Mouse (Mus musculus) kidney, embryonic 14.5 days (tissue): ENCODE data around the gene Rps27a. TPM values are rescaled to one million over a fixed set of nuclear protein-coding genes. Genes with fewer than 3 reads are reported as not detected.
A peak's percentile ranks its signal among the peaks of the same experiment; 100 is the strongest.

Source experiments
- ATAC-seq: fragments of 200-750 bp; cut with Nextera tagmentation; 2 replicates; pipeline ENCODE4 v1.8.0; 2017; ENCODE audit warnings: moderate number of reproducible peaks, mild to moderate bottlenecking, moderate TSS enrichment, moderate library complexity; ENCODE audit not compliant: low FRiP score, low TSS enrichment
- H3K27ac ChIP-seq: fragments of 300-500 bp; sonication (generic); 2 replicates; pipeline ENCODE4 v1.5.1; 2014; ENCODE audit warnings: low read depth, mild to moderate bottlenecking, low read length, moderate library complexity, mixed read lengths
- H3K27me3 ChIP-seq: fragments of 300-500 bp; sonication (generic); 2 replicates; pipeline ENCODE4 v1.6.1; 2014; ENCODE audit warnings: mild to moderate bottlenecking, low read length; ENCODE audit not compliant: control insufficient read depth, insufficient read depth
- H3K36me3 ChIP-seq: fragments of 300-500 bp; sonication (generic); 2 replicates; pipeline ENCODE4 v1.6.1; 2014; ENCODE audit warnings: low read length, mixed read lengths; ENCODE audit not compliant: control insufficient read depth, insufficient read depth
- H3K4me1 ChIP-seq: fragments of 300-500 bp; sonication (generic); 2 replicates; pipeline ENCODE4 v1.6.1; 2014; ENCODE audit warnings: low read length, mixed read lengths; ENCODE audit not compliant: control insufficient read depth, insufficient read depth
- H3K4me2 ChIP-seq: fragments of 300-500 bp; sonication (generic); replicated peaks from 2 replicates; pipeline ENCODE4 v1.6.1; 2014; ENCODE audit warnings: low read depth, mild to moderate bottlenecking, low read length
- H3K4me3 ChIP-seq: fragments of 300-500 bp; sonication (generic); 2 replicates; pipeline ENCODE4 v1.5.1; 2014; ENCODE audit warnings: mild to moderate bottlenecking, low read length
- H3K9ac ChIP-seq: fragments of 300-500 bp; sonication (generic); 2 replicates; pipeline ENCODE4 v1.6.1; 2014; ENCODE audit warnings: low read depth, mild to moderate bottlenecking, low read length, moderate library complexity
- H3K9me3 ChIP-seq: fragments of 300-500 bp; sonication (generic); 2 replicates; pipeline ENCODE4 v1.6.1; 2016; ENCODE audit warnings: low read length; ENCODE audit not compliant: control insufficient read depth
- WGBS: fragments of 180-500 bp; shearing (Covaris S2); extraction: QIAGEN DNeasy Blood & Tissue Kit; methylation state at CpG from one replicate; pipeline ENCODE4 v1.1.7; 2014; 5-methylcytosine and 5-hydroxymethylcytosine counted together
- polyA plus RNA-seq: library from polyadenylated mRNA; unstranded; fragments of >200 nt; fragmentation: Nextera tagmentation; extraction: Ambion mirVana; gene quantifications from 2 replicates; pipeline ENCODE4 v1.2.1, GENCODE M21; 2014

The Rps27a gene
- polyA plus RNA-seq, 1 experiment from 2014 or later: 1,394 TPM

- H3K36me3 ChIP-seq: peaks cover 8% of the 10 kb centered on the region; the same call in 1 of the 2 replicates
- WGBS: 3% methylated on average over 47 of the region's 47 CpGs
- H3K9ac ChIP-seq: peak within 1 kb of the TSS; percentile 81
- peak; percentile 99 for ATAC-seq
- H3K4me3 ChIP-seq: peak within 1 kb of the TSS; percentile 77
- H3K4me1 ChIP-seq: no peaks in the 10 kb centered on the region; the same call in 1 of the 2 replicates
- H3K27me3 ChIP-seq: no peaks in the 10 kb centered on the region; the same call in 1 of the 2 replicates
- H3K9me3 ChIP-seq: no peaks in the 10 kb centered on the region
- peak within 1 kb of the TSS; percentile 82 for H3K4me2 ChIP-seq
- H3K27ac ChIP-seq: peak within 1 kb of the TSS; percentile 81
Measured at GRCm38 (mm10) chr11:29525988-29526794, 21.7 kb downstream of the Rps27a start, which contains the start of gene Mtif2. TSS of gene Mtif2 (plus strand) at chr11:29526408.

DNA sequence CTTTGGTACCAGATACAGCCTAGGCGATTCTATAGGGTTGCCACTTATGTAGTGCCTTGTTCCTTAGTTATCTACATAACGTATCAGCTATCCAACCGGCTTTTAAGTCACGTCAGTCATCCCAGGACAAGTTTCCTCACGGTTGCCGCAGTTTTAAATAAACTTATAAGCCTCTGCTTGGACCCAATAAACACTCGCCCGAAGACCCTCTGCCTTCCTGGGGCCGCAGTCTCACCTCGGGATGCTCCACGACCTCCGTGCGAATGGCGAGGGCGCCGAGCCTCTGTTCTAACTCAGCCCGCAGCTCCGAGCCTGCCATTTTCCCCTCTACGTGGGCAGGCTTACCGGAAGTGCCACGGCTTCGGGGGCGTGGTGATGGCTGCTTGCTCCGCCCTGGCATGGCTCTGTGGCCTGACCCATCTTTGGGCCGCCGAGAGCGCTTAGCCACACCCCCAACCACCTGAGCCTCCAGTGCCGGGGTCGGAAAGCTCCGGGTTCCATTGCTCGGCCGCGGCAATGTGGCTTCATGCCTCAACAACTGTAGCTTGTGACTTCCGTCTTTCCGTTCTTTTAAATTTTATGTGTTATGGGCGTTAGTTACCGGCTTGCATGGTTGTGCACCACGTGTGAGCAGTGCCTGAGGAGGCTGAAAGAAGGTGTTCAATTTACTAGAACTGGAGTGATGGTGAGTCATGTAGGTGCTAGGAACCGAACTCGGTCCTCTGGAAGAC is 33.1 kb downstream of the Rps27a start, which contains the start of gene Prorsd1:
Gene Prorsd1 (minus strand): TSS at position 352 of the 731 bp plus-strand sequence.
- peak; percentile 99 for ATAC-seq
- 3% methylated on average over 40 of the region's 40 CpGs for WGBS
- peaks cover 16% of the 10 kb centered on the region; the same call in 1 of the 2 replicates for H3K36me3 ChIP-seq

GRCm38 (mm10) chr11:29514325-29514681 is 33.6 kb downstream of the Rps27a start:
- Histone ChIP-seq H3K27me3 (no peaks in the 10 kb centered on the region), H3K4me1 (peaks cover 5% of the 10 kb centered on the region), H3K4me3 (peak overlapping the region; percentile 68), H3K9me3 (no peaks in the 10 kb centered on the region), H3K36me3 (peaks cover 16% of the 10 kb centered on the region; the same call in 1 of the 2 replicates), H3K9ac (peak overlapping the region; percentile 66), H3K4me2 (peak overlapping the region; percentile 60), H3K27ac (peak overlapping the region; percentile 47; the same call in 1 of the 2 replicates)
- 25% methylated on average over 10 of the region's 10 CpGs for WGBS
- 0 out of 2 replicates have a peak, but pooled peaks have one; percentile 0 for ATAC-seq

More for the DNA sequence above, 33.1 kb downstream of the Rps27a start, which contains the start of gene Prorsd1:
- no peaks in the 10 kb centered on the region for H3K9me3 ChIP-seq
- H3K27me3 ChIP-seq: no peaks in the 10 kb centered on the region
- H3K9ac ChIP-seq: peak within 1 kb of the TSS; percentile 66
- peaks cover 5% of the 10 kb centered on the region for H3K4me1 ChIP-seq
- peak within 1 kb of the TSS; percentile 60 for H3K4me2 ChIP-seq
- H3K4me3 ChIP-seq: peak within 1 kb of the TSS; percentile 68
- peak within 1 kb of the TSS; percentile 47; the same call in 1 of the 2 replicates for H3K27ac ChIP-seq

- Histone ChIP-seq H3K27me3 (no peaks in the 10 kb centered on the region), H3K9me3 (no peaks in the 10 kb centered on the region), H3K36me3 (peaks cover 16% of the 10 kb centered on the region; the same call in 1 of the 2 replicates), H3K9ac (no peak overlapping the region), H3K4me1 (peaks cover 5% of the 10 kb centered on the region), H3K27ac (no peak overlapping the region), H3K4me2 (no peak overlapping the region), H3K4me3 (no peak overlapping the region)
- 92% methylated on average over 4 of the region's 4 CpGs for WGBS
- ATAC-seq: no peak
Measured at GRCm38 (mm10) chr11:29512818-29513535, 34.9 kb downstream of the Rps27a start.

DNA sequence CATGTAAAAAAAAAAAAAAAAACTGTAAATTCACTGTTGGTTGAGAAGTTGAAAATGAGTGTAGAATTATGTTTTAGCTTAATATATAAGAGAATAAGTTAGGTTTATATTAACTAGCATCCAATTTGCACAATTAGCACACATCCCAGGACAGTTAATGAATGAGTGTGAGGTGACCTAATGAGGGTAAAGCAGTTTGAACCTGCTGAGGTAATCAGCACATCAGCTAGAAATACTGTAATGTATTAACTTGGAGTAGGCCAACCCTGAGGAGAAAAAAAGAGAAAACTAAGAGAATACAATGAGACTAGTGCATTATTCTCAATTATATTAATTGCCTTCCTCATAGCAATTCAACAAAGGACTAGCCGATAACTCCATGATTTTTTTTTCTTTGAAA is 38.5 kb downstream of the Rps27a start:
- Histone ChIP-seq H3K9ac (no peak overlapping the region), H3K27ac (no peak overlapping the region), H3K4me1 (peaks cover 5% of the 10 kb centered on the region), H3K36me3 (peaks cover 27% of the 10 kb centered on the region), H3K9me3 (no peaks in the 10 kb centered on the region), H3K4me2 (no peak overlapping the region), H3K4me3 (no peak overlapping the region), H3K27me3 (no peaks in the 10 kb centered on the region)
- WGBS: 97% methylated on average over 1 of the region's 1 CpGs
- no peak for ATAC-seq

DNA sequence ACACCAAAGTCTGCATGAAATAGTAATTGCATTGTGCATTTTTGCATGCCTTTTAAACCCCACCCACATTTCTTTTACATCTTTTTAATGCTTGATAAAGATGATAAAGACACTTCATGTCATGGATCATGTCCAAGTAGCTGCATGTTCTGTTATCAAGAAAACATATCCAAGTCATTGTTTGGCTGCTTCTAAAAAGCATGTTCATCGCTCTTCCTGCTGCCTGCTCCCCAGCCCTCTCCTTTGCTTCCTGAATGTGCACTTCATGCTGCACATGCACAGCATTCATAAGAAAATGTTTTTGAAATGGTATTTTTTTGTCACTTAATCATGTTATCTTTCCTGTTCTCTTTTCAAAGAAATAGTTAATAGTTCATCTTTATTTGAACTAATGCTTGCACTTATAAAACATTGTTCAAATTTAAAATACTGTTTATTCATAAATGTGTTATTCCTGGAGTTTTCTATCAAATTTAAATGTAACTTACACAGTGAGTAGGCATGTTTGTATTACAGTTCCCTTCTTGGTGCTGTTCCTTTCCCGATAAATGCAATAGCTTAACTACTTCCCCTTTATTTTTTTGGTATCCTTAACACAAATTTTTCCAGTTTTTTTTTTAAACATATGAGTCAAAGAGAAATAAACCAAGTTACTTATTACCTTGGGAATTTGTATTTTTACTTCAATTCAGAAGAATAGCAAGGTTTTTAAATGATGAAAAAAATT is 42.8 kb downstream of the Rps27a start:
- WGBS: 96% methylated on average over 2 of the region's 2 CpGs
- ATAC-seq: no peak
- no peak overlapping the region for H3K9ac ChIP-seq

DNA sequence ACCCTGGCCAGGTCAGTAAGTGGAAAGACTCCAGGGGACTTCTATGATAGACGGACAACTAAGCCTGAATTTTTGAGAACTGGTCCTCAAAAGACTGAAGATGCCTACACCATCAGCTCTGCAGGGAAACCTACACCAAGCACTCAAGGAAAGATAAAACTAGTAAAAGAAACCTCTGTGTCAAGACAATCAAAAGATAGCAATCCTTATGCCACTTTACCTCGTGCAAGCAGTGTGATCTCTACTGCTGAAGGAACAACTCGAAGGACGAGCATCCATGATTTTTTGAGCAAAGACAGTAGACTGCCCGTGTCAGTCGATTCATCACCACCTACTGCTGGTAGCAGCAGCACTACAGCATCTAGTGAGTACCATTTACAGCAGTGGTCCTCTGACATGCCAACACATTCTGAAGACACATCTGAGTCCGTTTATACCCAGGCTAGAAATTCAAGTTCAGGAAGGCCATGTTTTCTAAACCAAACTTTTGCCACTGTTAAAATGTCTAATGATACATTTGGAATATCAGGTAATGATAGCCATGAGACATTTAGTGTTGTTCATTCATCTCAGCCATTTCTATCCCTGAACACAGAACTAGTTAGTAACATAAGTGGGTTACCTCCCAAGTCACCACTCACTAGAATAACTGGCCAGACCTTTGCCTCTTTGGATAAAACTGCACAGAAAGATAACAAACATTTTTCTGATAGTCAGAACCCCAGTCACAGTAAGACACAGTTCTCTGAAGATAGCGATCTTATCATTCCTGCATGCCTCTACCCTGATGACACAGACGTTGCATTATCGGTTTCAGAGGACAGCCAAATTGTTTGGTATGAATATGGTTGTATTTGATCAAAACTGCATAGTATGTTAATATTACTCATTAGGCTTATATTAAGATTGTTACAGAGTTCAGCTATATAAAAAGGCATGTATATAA is 43.7 kb downstream of the Rps27a start:
- Histone ChIP-seq H3K4me2 (no peak overlapping the region), H3K27me3 (no peaks in the 10 kb centered on the region), H3K9me3 (no peaks in the 10 kb centered on the region), H3K4me3 (no peak overlapping the region), H3K36me3 (peaks cover 35% of the 10 kb centered on the region), H3K27ac (no peak overlapping the region), H3K9ac (no peak overlapping the region), H3K4me1 (no peaks in the 10 kb centered on the region)
- ATAC-seq: no peak
- WGBS: 91% methylated on average over 10 of the region's 10 CpGs

More for the DNA sequence above, 42.8 kb downstream of the Rps27a start:
- H3K27me3 ChIP-seq: no peaks in the 10 kb centered on the region
- H3K9me3 ChIP-seq: no peaks in the 10 kb centered on the region
- H3K4me2 ChIP-seq: no peak overlapping the region
- no peak overlapping the region for H3K4me3 ChIP-seq
- H3K4me1 ChIP-seq: no peaks in the 10 kb centered on the region
- H3K36me3 ChIP-seq: peaks cover 30% of the 10 kb centered on the region
- no peak overlapping the region for H3K27ac ChIP-seq
